Mouse (Mus musculus) urinary bladder, postnatal 14 days (tissue): ENCODE results near the gene Sh2b3.

Source experiments
- DNase-seq: peaks from one replicate; pipeline ENCODE4 v3.0.0; 2021; ENCODE audit warnings: low spot score

The Sh2b3 gene

DNA sequence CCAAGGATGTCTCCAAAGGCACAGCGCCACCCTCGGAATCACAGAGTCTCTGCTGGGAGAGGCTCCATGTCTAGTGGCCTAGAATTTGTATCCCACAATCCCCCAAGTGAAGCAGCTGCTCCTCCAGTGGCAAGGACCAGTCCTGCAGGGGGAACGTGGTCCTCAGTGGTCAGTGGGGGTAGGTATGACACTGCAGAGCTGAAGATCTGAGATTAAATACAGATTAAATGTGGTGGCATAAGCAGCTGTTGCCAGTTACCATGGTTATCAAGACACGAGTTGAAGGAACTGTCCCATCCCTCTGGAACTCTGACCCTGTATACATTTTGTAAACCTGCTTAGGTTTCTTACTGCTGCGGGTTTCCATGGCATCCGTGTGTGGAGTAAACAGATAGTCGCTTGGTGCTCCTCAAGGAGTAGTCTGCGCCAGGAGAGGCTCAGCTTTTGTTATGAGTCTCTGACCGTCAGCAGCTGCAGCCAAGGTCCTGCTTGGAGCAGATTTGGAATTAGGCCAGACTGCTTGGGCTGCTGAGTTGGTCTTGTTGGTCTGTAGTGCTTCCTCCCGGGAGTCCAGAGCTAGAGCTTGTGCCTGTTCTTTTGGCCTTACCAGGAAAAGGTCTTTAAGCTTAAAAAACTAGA, 53.5 kb downstream of the Sh2b3 start:
- DNase-seq = peak; percentile 26

DNA sequence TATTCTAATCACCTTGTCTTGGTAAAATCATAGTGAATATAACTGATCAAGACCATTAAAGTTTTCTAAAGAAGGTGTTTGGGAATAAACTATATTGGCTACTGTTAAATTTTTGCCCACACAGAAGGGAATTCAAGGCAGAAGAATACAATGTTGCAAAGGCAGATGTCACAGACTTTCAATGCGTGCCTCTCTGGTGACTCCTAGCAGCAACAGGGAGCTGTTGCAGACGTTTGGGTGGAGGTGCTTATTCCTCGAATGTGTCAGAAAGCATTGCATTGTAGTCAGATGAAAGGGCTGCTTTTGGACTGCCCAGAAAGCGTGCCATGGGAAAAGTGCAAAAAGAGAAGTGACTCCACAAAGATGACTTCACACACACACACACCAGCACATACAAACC, 55.0 kb downstream of the Sh2b3 start:
- no peak for DNase-seq

DNA sequence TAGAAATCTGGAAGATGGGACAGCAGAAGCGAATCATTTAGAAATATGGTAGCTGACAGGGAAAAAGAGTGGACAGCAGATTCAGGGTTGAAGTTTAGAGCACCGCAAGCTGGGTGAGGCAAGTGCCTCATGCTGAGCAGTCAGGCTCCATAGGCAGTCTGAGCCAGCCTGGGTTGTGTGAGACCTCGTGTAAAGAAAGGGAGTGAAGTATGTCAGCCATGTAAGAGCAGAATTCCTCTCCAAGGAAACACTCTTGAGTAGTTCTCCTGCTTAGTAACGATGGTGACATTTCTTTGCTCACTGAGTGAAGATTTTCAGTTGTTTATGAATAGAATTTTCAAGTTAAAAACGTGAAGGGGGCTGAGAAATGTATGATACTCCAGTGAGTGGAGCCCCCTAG, 57.3 kb downstream of the Sh2b3 start:
- DNase-seq = no peak

DNA sequence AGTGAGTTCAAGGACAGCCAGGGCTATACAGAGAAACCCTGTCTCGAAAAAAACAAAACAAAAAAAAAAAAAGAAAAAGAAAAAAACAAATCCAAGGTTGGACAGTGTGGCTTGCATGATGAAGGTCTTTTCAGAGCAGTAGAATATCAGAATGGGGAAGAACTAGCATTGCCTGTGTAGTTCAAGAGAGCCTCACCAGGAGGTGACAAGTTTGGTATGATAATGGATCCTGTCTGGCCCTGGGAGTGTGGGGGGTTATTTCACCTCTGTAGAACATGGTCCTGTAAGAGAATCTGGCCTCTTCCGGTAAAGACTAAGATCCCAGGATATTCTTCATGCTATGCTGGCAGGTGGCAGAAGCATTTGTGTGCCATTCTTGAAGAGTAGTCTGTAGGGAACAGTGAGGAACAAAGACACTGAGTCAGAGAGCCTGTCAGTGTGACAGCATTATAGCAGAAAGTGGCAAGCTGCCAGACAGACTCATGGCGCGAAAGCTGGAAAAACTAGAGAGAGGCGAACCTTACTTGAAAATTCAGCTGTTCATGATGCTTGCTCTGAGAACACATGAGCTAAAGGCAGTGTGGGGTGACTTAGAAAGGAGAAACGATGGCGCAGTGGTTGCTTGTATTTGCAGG, 58.8 kb downstream of the Sh2b3 start:
- DNase-seq = no peak

- DNase-seq = no peak
Measured at GRCm38 (mm10) chr5:121771611-121772010, 65.8 kb downstream of the Sh2b3 start.

- peak; percentile 17 for DNase-seq
Measured at GRCm38 (mm10) chr5:121769827-121770226, 67.6 kb downstream of the Sh2b3 start.

DNA sequence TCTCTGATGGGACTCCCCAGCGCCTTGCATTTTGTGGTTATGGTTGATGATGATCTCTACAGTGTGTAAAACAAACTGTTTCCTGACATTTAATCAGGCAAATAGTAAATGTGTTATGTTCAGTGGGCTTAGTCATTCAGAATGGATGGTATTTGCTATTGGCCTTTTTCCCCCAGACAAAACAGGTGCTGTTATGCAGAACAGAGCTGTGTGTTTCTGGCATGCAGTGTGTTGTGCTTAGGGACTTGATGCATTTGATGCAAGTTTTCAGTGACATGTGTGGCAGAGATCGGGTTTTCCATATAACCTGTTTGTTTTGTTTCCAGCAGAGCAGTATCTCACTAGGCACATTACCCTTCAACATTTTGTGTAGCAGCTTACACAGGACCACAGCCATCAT, 69.9 kb downstream of the Sh2b3 start:
- DNase-seq = no peak

DNA sequence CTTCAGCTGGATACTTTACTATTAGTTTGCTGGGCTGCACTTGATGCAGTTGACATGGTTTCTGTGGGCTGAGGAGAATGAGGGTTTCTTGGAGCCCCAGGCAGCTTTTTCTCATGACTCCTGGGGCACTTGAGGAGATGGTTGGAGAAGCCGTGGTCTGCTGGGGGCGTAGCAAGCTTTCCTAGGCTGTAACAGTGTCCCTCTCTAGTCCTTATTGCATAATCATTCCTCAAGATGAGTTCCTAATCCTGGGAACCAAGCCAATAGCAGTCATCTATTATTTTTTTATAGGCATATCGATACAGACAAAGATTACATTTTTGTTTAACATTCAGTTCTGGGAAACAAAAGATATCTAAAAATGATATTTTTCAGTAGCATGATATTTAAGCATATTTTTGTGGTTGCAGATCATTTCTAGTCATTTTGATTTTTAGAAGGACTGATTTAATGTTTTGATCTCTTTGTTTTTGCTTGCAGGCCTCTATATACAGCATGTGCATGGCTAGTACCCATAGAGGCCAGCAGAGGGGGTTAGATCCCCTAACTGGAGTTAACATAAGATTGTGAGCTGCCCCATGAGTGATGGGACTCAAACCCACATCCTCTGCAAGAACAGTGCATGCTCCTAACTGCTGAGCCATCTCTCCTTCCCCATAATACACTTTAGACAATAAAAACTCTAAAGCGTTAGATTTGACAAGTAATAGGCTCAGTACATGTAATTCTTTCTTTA, 71.2 kb downstream of the Sh2b3 start:
- no peak for DNase-seq
